Mouse (Mus musculus) small intestine, adult 2 months (tissue): ENCODE data around the gene Stk11ip. TPM values are rescaled to one million over a fixed set of nuclear protein-coding genes. Genes with fewer than 3 reads are reported as not detected.

Experiments used
- H3K27ac ChIP-seq: fragments of 200-500 bp; 2 replicates; pipeline ENCODE4 v1.5.1; 2012; ENCODE audit warnings: low read depth, low read length, control low read depth, inconsistent platforms; ENCODE audit not compliant: insufficient read depth
- H3K27me3 ChIP-seq: fragments of 200-500 bp; 2 replicates; pipeline ENCODE4 v1.6.1; 2012; ENCODE audit warnings: mild to moderate bottlenecking, moderate library complexity, low read length, inconsistent platforms; ENCODE audit not compliant: control insufficient read depth, insufficient read depth
- H3K36me3 ChIP-seq: fragments of 200-500 bp; 2 replicates; pipeline ENCODE4 v1.6.1; 2012; ENCODE audit warnings: mild to moderate bottlenecking, low read length, control low read depth, inconsistent platforms; ENCODE audit not compliant: control insufficient read depth, insufficient read depth
- H3K4me1 ChIP-seq: fragments of 200-500 bp; 2 replicates; pipeline ENCODE4 v1.6.1; 2012; ENCODE audit warnings: low read length, inconsistent platforms, mixed read lengths; ENCODE audit not compliant: control insufficient read depth, insufficient read depth, insufficient read length
- H3K4me3 ChIP-seq: fragments of 200-500 bp; 2 replicates; pipeline ENCODE4 v1.5.1; 2012; ENCODE audit warnings: low read depth, mild to moderate bottlenecking, control low read depth, inconsistent platforms, low read length, moderate library complexity
- CTCF ChIP-seq: fragments of 200-500 bp; IDR thresholded peaks from 2 replicates; pipeline ENCODE4 v1.5.1; 2012; ENCODE audit warnings: low read depth, mild to moderate bottlenecking, control low read depth, inconsistent platforms, low read length, moderate library complexity, mixed read lengths; ENCODE audit not compliant: insufficient replicate concordance, insufficient read length; ENCODE audit errors: extremely low read depth
- POLR2A ChIP-seq: fragments of 200-500 bp; IDR thresholded peaks from 2 replicates; pipeline ENCODE4 v1.6.1; 2012; ENCODE audit warnings: low read depth, mild to moderate bottlenecking, control low read depth, inconsistent platforms, low read length, moderate library complexity
- WGBS: fragments of 180-500 bp; shearing (Covaris S2); methylation state at CpG from one replicate; pipeline ENCODE4 v1.1.7; 2018; 5-methylcytosine and 5-hydroxymethylcytosine counted together
- polyA plus RNA-seq: library from polyadenylated mRNA; depleted of rRNA; stranded (reverse); fragments of >200 nt; gene quantifications from 2 replicates; pipeline ENCODE4 v1.2.3, GENCODE M21; 2012

The Stk11ip gene
- polyA plus RNA-seq, 1 experiment, result 20.5 TPM

GRCm38 (mm10) chr1:75479635-75479989 lies 41.7 kb upstream of the Stk11ip start:
- WGBS, result 2% methylated on average over 24 of the region's 24 CpGs
- TF ChIP-seq POLR2A (no peak), CTCF (no peak)
- H3K27me3 ChIP-seq, result peaks cover 2% of the 10 kb centered on the region; the same call in 1 of the 2 replicates
- H3K4me3 ChIP-seq, result peak overlapping the region; percentile 88
- peaks cover 10% of the 10 kb centered on the region; the same call in 1 of the 2 replicates for H3K36me3 ChIP-seq
- H3K27ac ChIP-seq, result no peak overlapping the region
- peaks cover 13% of the 10 kb centered on the region for H3K4me1 ChIP-seq

DNA sequence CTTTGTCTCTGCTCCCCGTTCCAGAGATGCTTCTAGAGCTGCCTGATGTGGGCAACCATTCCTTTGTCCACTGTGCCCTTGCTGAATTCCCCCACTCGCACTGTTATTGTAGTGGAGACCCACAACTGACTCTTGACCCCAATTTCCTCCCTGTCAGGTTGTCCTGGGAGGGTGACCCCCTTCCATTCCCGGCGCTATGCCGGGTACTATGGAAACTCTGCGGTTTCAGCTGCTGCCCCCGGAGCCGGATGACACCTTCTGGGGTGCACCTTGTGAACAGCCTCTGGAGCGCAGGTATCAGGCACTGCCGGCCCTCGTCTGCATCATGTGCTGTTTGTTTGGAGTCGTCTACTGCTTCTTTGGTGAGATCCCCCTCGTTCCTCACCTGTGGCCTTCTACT lies 41.3 kb upstream of the Stk11ip start:
- Histone ChIP-seq H3K27ac (no peak overlapping the region), H3K4me1 (peaks cover 13% of the 10 kb centered on the region), H3K4me3 (no peak overlapping the region), H3K27me3 (peaks cover 2% of the 10 kb centered on the region; the same call in 1 of the 2 replicates), H3K36me3 (peaks cover 7% of the 10 kb centered on the region; the same call in 1 of the 2 replicates)
- 27% methylated on average over 13 of the region's 13 CpGs for WGBS
- TF ChIP-seq CTCF, result no peak
- no peak for TF ChIP-seq POLR2A

DNA sequence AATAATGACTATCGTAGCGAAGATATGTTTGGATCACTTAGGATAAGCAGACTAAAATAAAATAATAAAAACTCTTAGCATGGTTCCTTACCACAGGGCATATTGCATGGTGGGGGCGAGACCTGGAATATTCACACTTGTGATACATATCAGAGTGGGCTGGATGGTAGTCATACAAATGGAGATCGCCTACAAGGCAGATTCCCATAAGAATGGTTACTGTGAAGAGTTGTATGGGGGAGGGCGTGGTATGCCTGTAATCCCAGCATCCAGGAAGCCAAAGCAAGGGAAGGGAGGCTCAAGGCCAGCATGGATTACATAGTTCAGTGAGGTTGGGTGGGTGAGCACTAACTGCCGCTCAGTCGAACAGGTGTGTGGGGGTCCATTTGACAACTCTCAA lies 40.6 kb upstream of the Stk11ip start:
- 0 out of 2 replicates have a peak, but pooled peaks cover 4% of the 10 kb centered on the region for H3K36me3 ChIP-seq
- TF ChIP-seq POLR2A (no peak), CTCF (no peak)
- WGBS, result 85% methylated on average over 7 of the region's 7 CpGs

GRCm38 (mm10) chr1:75486561-75486960 lies 34.8 kb upstream of the Stk11ip start:
- peaks cover 7% of the 10 kb centered on the region for H3K4me1 ChIP-seq
- 0 out of 2 replicates have a peak overlapping the region, but pooled peaks have one; percentile 69 for H3K4me3 ChIP-seq
- peaks cover 14% of the 10 kb centered on the region; the same call in 1 of the 2 replicates for H3K27me3 ChIP-seq
- TF ChIP-seq CTCF (no peak), POLR2A (no peak)
- WGBS, result 16% methylated on average over 24 of the region's 24 CpGs
- no peak overlapping the region for H3K27ac ChIP-seq
- H3K36me3 ChIP-seq, result no peaks in the 10 kb centered on the region

More for the DNA sequence above, 40.6 kb upstream of the Stk11ip start:
- no peak overlapping the region for H3K4me3 ChIP-seq
- H3K27ac ChIP-seq, result no peak overlapping the region
- peaks cover 13% of the 10 kb centered on the region for H3K4me1 ChIP-seq
- H3K27me3 ChIP-seq, result peaks cover 2% of the 10 kb centered on the region; the same call in 1 of the 2 replicates

DNA sequence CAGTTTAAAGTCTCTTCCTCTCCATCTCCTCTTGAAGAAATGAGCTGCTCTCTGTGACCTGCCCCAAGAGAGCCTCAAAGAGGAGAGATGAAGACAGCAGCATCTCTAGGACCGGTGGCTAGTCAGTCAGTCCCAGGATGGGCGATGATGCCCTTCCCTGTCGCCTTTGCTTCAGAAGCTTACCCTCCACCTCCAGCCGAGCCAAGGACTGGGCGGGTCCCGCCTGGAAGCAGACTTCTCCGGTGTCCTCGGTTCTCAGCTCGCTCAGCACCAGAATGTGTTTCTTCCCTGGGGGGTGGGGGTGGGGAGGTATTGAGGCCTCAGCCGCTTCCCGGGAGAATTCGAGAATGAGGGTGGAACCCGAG lies 34.3 kb upstream of the Stk11ip start:
- TF ChIP-seq CTCF (no peak), POLR2A (no peak)
- H3K4me1 ChIP-seq, result peaks cover 7% of the 10 kb centered on the region
- H3K36me3 ChIP-seq, result no peaks in the 10 kb centered on the region
- H3K4me3 ChIP-seq, result peak overlapping the region; percentile 69
- H3K27me3 ChIP-seq, result peaks cover 14% of the 10 kb centered on the region; the same call in 1 of the 2 replicates
- H3K27ac ChIP-seq, result no peak overlapping the region
- WGBS, result 5% methylated on average over 13 of the region's 13 CpGs

- H3K27ac ChIP-seq, result no peak overlapping the region
- 1% methylated on average over 62 of the region's 62 CpGs for WGBS
- peaks cover 7% of the 10 kb centered on the region for H3K4me1 ChIP-seq
- peak overlapping the region; percentile 69 for H3K4me3 ChIP-seq
- TF ChIP-seq CTCF (no peak), POLR2A (no peak)
- peaks cover 14% of the 10 kb centered on the region; the same call in 1 of the 2 replicates for H3K27me3 ChIP-seq
- no peaks in the 10 kb centered on the region for H3K36me3 ChIP-seq
Measured at GRCm38 (mm10) chr1:75487405-75488161, 33.7 kb upstream of the Stk11ip start.

DNA sequence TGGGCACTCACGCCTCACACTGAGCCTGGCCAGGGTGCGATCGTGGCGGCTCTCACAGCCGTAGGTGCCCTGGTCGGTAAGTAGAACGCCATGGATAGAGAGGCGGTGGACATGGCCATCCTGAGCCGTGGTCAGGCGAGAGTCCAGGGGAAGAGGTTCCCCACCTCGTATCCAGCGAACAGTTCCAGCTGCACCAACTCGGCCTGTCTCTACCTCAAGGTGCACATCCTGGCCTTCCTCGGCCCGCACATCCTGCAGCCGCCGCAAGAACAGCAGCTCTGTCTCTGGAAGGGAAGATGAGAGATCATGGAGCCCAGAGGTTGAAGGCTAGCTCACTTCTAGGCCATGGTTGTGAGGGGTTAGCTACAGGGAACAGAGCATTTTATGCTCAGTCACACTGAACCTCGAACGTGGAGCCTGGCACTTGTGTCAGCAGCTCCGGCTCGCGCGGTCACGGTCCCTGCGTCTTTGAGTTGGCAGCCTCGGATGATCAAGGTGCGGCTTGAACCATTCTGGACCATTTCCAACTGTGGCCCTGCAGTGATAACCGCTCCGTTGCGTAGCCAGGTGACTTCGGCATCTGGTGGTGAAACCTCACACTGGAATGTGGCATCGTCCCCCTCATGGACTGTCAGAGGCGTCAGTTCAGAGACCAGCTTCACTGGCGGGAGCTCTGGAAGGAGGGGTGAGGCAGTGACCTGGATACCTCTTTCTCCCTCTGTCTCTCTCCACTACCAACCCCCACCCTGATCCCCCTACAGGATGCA lies 30.4 kb upstream of the Stk11ip start:
- no peaks in the 10 kb centered on the region for H3K36me3 ChIP-seq
- peaks cover 7% of the 10 kb centered on the region for H3K4me1 ChIP-seq
- peaks cover 12% of the 10 kb centered on the region; the same call in 1 of the 2 replicates for H3K27me3 ChIP-seq
- no peak for TF ChIP-seq POLR2A
- TF ChIP-seq CTCF, result no peak
- WGBS, result 88% methylated on average over 34 of the region's 34 CpGs
- H3K4me3 ChIP-seq, result no peak overlapping the region
- H3K27ac ChIP-seq, result no peak overlapping the region
